Mouse (Mus musculus): ENCODE measurements around the gene Shh. TPM values are rescaled to one million over a fixed set of nuclear protein-coding genes. Genes with fewer than 3 reads are reported as not detected.

Shh gene
- polyA plus RNA-seq, 1 experiment from 2014 or later, result 0.21 TPM

GRCm38 (mm10) chr5:28473556-28473955 lies 6.5 kb upstream of the Shh start:
- H3K9ac ChIP-seq (ENCODE audit: low read depth, low read length), result no peak overlapping the region
- no peak overlapping the region for H3K4me2 ChIP-seq
- peaks cover 11% of the 10 kb centered on the region for H3K27me3 ChIP-seq (replicated peaks; ENCODE audit: control insufficient read depth, insufficient read depth, low read length)
- no peaks in the 10 kb centered on the region for H3K4me1 ChIP-seq (replicated peaks; ENCODE audit: control insufficient read depth, insufficient read depth, low read length)
- no peak overlapping the region for H3K4me3 ChIP-seq (ENCODE audit: low read depth, low read length)
- ATAC-seq (replicated peaks; ENCODE audit: low FRiP score) (no peak), DNase-seq (ENCODE audit: low spot score) (no peak)
- no peak overlapping the region for H3K27ac ChIP-seq (ENCODE audit: low read depth, low read length)
- no peaks in the 10 kb centered on the region for H3K9me3 ChIP-seq (ENCODE audit: control insufficient read depth, low read length)
- no peaks in the 10 kb centered on the region for H3K36me3 ChIP-seq (ENCODE audit: control insufficient read depth, insufficient read depth, low read length)
- 76% methylated on average over 5 of the region's 5 CpGs for WGBS

GRCm38 (mm10) chr5:28469525-28470202 lies 2.6 kb upstream of the Shh start:
- Histone ChIP-seq H3K27me3 (replicated peaks; ENCODE audit: control insufficient read depth, insufficient read depth, low read length) (peaks cover 50% of the 10 kb centered on the region), H3K4me2 (no peak overlapping the region), H3K4me1 (replicated peaks; ENCODE audit: control insufficient read depth, insufficient read depth, low read length) (no peaks in the 10 kb centered on the region), H3K9me3 (ENCODE audit: control insufficient read depth, low read length) (no peaks in the 10 kb centered on the region), H3K4me3 (ENCODE audit: low read depth, low read length) (no peak overlapping the region), H3K9ac (ENCODE audit: low read depth, low read length) (no peak overlapping the region), H3K36me3 (ENCODE audit: control insufficient read depth, insufficient read depth, low read length) (no peaks in the 10 kb centered on the region), H3K27ac (ENCODE audit: low read depth, low read length) (no peak overlapping the region)
- 5% methylated on average over 9 of the region's 9 CpGs for WGBS
- ATAC-seq (replicated peaks; ENCODE audit: low FRiP score) (no peak), DNase-seq (ENCODE audit: low spot score) (peak; percentile 49)

- H3K9ac ChIP-seq (ENCODE audit: low read depth, low read length), result no peak overlapping the region
- H3K9me3 ChIP-seq (ENCODE audit: control insufficient read depth, low read length), result no peaks in the 10 kb centered on the region
- H3K4me3 ChIP-seq (ENCODE audit: low read depth, low read length), result peak overlapping the region; percentile 26
- H3K27ac ChIP-seq (ENCODE audit: low read depth, low read length), result no peak overlapping the region
- DNase-seq (ENCODE audit: low spot score), result peak; percentile 32
- H3K4me1 ChIP-seq (replicated peaks; ENCODE audit: control insufficient read depth, insufficient read depth, low read length), result no peaks in the 10 kb centered on the region
- no peaks in the 10 kb centered on the region for H3K36me3 ChIP-seq (ENCODE audit: control insufficient read depth, insufficient read depth, low read length)
- H3K4me2 ChIP-seq, result peak overlapping the region; percentile 31
- no peak for ATAC-seq (replicated peaks; ENCODE audit: low FRiP score)
- H3K27me3 ChIP-seq (replicated peaks; ENCODE audit: control insufficient read depth, insufficient read depth, low read length), result peaks cover 83% of the 10 kb centered on the region
- 5% methylated on average over 15 of the region's 15 CpGs for WGBS
These were observed 705 bp downstream of the Shh start for GRCm38 (mm10) chr5:28466351-28466750.

- no peaks in the 10 kb centered on the region for H3K9me3 ChIP-seq (ENCODE audit: control insufficient read depth, low read length)
- no peak for ATAC-seq (replicated peaks; ENCODE audit: low FRiP score)
- 2% methylated on average over 18 of the region's 18 CpGs for WGBS
- peaks cover 92% of the 10 kb centered on the region for H3K27me3 ChIP-seq (replicated peaks; ENCODE audit: control insufficient read depth, insufficient read depth, low read length)
- no peak overlapping the region for H3K9ac ChIP-seq (ENCODE audit: low read depth, low read length)
- H3K27ac ChIP-seq (ENCODE audit: low read depth, low read length), result no peak overlapping the region
- H3K4me3 ChIP-seq (ENCODE audit: low read depth, low read length), result no peak overlapping the region
- H3K36me3 ChIP-seq (ENCODE audit: control insufficient read depth, insufficient read depth, low read length), result no peaks in the 10 kb centered on the region
- H3K4me2 ChIP-seq, result no peak overlapping the region; the same call in 1 of the 2 replicates
- no peak for DNase-seq (ENCODE audit: low spot score)
- H3K4me1 ChIP-seq (replicated peaks; ENCODE audit: control insufficient read depth, insufficient read depth, low read length), result no peaks in the 10 kb centered on the region
These were observed 1.5 kb downstream of the Shh start for GRCm38 (mm10) chr5:28465526-28465925.

- no peaks in the 10 kb centered on the region for H3K9me3 ChIP-seq (ENCODE audit: control insufficient read depth, low read length)
- no peak overlapping the region for H3K9ac ChIP-seq (ENCODE audit: low read depth, low read length)
- peaks cover 96% of the 10 kb centered on the region for H3K27me3 ChIP-seq (replicated peaks; ENCODE audit: control insufficient read depth, insufficient read depth, low read length)
- 1% methylated on average over 29 of the region's 29 CpGs for WGBS
- H3K36me3 ChIP-seq (ENCODE audit: control insufficient read depth, insufficient read depth, low read length), result no peaks in the 10 kb centered on the region
- H3K27ac ChIP-seq (ENCODE audit: low read depth, low read length), result no peak overlapping the region
- ATAC-seq (replicated peaks; ENCODE audit: low FRiP score), result no peak
- H3K4me3 ChIP-seq (ENCODE audit: low read depth, low read length), result peak overlapping the region; percentile 42
- DNase-seq (ENCODE audit: low spot score), result no peak
- no peaks in the 10 kb centered on the region for H3K4me1 ChIP-seq (replicated peaks; ENCODE audit: control insufficient read depth, insufficient read depth, low read length)
- H3K4me2 ChIP-seq, result peak overlapping the region; percentile 60
These were observed 2.0 kb downstream of the Shh start for GRCm38 (mm10) chr5:28465099-28465406.

GRCm38 (mm10) chr5:28464361-28465098 lies 2.5 kb downstream of the Shh start:
- no peak overlapping the region for H3K27ac ChIP-seq (ENCODE audit: low read depth, low read length)
- no peak overlapping the region for H3K9ac ChIP-seq (ENCODE audit: low read depth, low read length)
- no peaks in the 10 kb centered on the region for H3K9me3 ChIP-seq (ENCODE audit: control insufficient read depth, low read length)
- H3K4me2 ChIP-seq, result peak overlapping the region; percentile 60
- H3K4me1 ChIP-seq (replicated peaks; ENCODE audit: control insufficient read depth, insufficient read depth, low read length), result no peaks in the 10 kb centered on the region
- H3K36me3 ChIP-seq (ENCODE audit: control insufficient read depth, insufficient read depth, low read length), result no peaks in the 10 kb centered on the region
- peak overlapping the region; percentile 42 for H3K4me3 ChIP-seq (ENCODE audit: low read depth, low read length)
- DNase-seq (ENCODE audit: low spot score) (peak; percentile 47), ATAC-seq (replicated peaks; ENCODE audit: low FRiP score) (no peak)
- peaks cover 99% of the 10 kb centered on the region for H3K27me3 ChIP-seq (replicated peaks; ENCODE audit: control insufficient read depth, insufficient read depth, low read length)
- WGBS, result 1% methylated on average over 72 of the region's 76 CpGs

- Histone ChIP-seq H3K4me3 (ENCODE audit: low read depth, low read length) (no peak overlapping the region), H3K27ac (ENCODE audit: low read depth, low read length) (no peak overlapping the region), H3K4me1 (replicated peaks; ENCODE audit: control insufficient read depth, insufficient read depth, low read length) (no peaks in the 10 kb centered on the region), H3K9ac (ENCODE audit: low read depth, low read length) (no peak overlapping the region), H3K4me2 (peak overlapping the region; percentile 60), H3K27me3 (replicated peaks; ENCODE audit: control insufficient read depth, insufficient read depth, low read length) (peaks cover 100% of the 10 kb centered on the region), H3K9me3 (ENCODE audit: control insufficient read depth, low read length) (no peaks in the 10 kb centered on the region), H3K36me3 (ENCODE audit: control insufficient read depth, insufficient read depth, low read length) (no peaks in the 10 kb centered on the region)
- 5% methylated on average over 10 of the region's 10 CpGs for WGBS
- ATAC-seq (replicated peaks; ENCODE audit: low FRiP score) (no peak), DNase-seq (ENCODE audit: low spot score) (no peak)
These were observed 3.4 kb downstream of the Shh start for GRCm38 (mm10) chr5:28463656-28464055.

GRCm38 (mm10) chr5:28462741-28463590 lies 4.1 kb downstream of the Shh start:
- Histone ChIP-seq H3K4me2 (0 out of 2 replicates have a peak overlapping the region, but pooled peaks have one; percentile 10), H3K4me3 (ENCODE audit: low read depth, low read length) (no peak overlapping the region), H3K27me3 (replicated peaks; ENCODE audit: control insufficient read depth, insufficient read depth, low read length) (peaks cover 100% of the 10 kb centered on the region), H3K27ac (ENCODE audit: low read depth, low read length) (no peak overlapping the region), H3K9ac (ENCODE audit: low read depth, low read length) (no peak overlapping the region), H3K4me1 (replicated peaks; ENCODE audit: control insufficient read depth, insufficient read depth, low read length) (peaks cover 3% of the 10 kb centered on the region; the same call in 1 of the 2 replicates), H3K36me3 (ENCODE audit: control insufficient read depth, insufficient read depth, low read length) (no peaks in the 10 kb centered on the region), H3K9me3 (ENCODE audit: control insufficient read depth, low read length) (no peaks in the 10 kb centered on the region)
- WGBS, result 4% methylated on average over 33 of the region's 33 CpGs
- ATAC-seq (replicated peaks; ENCODE audit: low FRiP score) (no peak), DNase-seq (ENCODE audit: low spot score) (peak; percentile 36)
